Mouse (Mus musculus) 3134 (cell line): ENCODE measurements around the gene Mtif2.
"Not testable (repeated sequence)": the region's sequence is repeated elsewhere in the genome, so short reads cannot be mapped to it uniquely, and the experiment has no call there.

Experiments
- DNase-seq: peaks from one replicate; pipeline ENCODE4 v3.0.0-alpha.2; 2011; ENCODE audit warnings: low spot score; ENCODE audit not compliant: insufficient read length; ENCODE audit errors: extremely low read depth

Gene Mtif2

GRCm38 (mm10) chr11:29525988-29526794, at the start of gene Mtif2:
Gene Mtif2 (plus strand): TSS chr11:29526408.
- peak; percentile 89 for DNase-seq

- DNase-seq: no peak
Observed at GRCm38 (mm10) chr11:29493135-29493534, 33.1 kb upstream of the Mtif2 start.

GRCm38 (mm10) chr11:29496962-29497361, 29.2 kb upstream of the Mtif2 start:
- no peak for DNase-seq

GRCm38 (mm10) chr11:29503948-29504893, 22.0 kb upstream of the Mtif2 start:
- no peak for DNase-seq

DNA sequence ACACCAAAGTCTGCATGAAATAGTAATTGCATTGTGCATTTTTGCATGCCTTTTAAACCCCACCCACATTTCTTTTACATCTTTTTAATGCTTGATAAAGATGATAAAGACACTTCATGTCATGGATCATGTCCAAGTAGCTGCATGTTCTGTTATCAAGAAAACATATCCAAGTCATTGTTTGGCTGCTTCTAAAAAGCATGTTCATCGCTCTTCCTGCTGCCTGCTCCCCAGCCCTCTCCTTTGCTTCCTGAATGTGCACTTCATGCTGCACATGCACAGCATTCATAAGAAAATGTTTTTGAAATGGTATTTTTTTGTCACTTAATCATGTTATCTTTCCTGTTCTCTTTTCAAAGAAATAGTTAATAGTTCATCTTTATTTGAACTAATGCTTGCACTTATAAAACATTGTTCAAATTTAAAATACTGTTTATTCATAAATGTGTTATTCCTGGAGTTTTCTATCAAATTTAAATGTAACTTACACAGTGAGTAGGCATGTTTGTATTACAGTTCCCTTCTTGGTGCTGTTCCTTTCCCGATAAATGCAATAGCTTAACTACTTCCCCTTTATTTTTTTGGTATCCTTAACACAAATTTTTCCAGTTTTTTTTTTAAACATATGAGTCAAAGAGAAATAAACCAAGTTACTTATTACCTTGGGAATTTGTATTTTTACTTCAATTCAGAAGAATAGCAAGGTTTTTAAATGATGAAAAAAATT, 21.1 kb upstream of the Mtif2 start:
- no peak for DNase-seq

DNA sequence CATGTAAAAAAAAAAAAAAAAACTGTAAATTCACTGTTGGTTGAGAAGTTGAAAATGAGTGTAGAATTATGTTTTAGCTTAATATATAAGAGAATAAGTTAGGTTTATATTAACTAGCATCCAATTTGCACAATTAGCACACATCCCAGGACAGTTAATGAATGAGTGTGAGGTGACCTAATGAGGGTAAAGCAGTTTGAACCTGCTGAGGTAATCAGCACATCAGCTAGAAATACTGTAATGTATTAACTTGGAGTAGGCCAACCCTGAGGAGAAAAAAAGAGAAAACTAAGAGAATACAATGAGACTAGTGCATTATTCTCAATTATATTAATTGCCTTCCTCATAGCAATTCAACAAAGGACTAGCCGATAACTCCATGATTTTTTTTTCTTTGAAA, 16.8 kb upstream of the Mtif2 start:
- no peak for DNase-seq

- no peak for DNase-seq
Observed at GRCm38 (mm10) chr11:29512818-29513535, 13.2 kb upstream of the Mtif2 start.

GRCm38 (mm10) chr11:29514325-29514681, 11.9 kb upstream of the Mtif2 start:
- DNase-seq: no peak

GRCm38 (mm10) chr11:29514682-29515412, 11.4 kb upstream of the Mtif2 start, which contains the start of gene Prorsd1:
Gene Prorsd1 (minus strand): TSS chr11:29515033.
- no peak for DNase-seq

- DNase-seq: no peak
Observed at GRCm38 (mm10) chr11:29538201-29538600, 12.0 kb downstream of the Mtif2 start.

DNA sequence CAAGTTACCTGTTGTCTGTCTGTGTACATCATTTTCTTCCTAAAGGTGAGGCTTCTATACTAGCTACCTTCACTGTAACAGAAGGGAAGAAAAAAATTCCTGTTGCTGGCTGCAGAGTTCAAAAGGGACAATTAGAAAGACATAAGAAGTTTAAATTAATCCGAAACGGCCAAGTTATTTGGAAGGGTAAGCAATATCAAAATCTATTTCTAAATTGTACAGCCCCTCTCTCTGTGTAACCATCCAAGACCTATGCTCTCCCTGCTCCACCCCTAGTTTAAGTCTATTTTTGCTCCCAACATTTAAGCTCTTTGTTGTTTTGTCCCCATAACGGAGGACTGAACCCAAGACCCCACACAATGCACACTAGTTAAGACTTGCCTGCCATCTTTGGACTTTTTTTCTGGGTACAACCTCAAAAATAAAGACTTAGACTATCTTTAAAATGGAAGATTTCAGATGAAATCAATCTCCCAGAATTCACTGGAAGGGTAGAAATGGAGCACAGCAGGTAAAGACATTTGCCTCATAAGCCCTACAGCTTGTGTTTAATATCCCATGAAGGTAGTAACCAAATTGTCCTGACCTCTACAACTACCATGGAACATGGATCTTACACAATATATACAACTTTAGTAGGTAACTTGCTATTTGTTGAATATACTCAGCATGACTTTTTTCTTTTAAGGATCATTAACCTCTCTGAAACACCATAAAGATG, 18.2 kb downstream of the Mtif2 start:
- no peak for DNase-seq

DNA sequence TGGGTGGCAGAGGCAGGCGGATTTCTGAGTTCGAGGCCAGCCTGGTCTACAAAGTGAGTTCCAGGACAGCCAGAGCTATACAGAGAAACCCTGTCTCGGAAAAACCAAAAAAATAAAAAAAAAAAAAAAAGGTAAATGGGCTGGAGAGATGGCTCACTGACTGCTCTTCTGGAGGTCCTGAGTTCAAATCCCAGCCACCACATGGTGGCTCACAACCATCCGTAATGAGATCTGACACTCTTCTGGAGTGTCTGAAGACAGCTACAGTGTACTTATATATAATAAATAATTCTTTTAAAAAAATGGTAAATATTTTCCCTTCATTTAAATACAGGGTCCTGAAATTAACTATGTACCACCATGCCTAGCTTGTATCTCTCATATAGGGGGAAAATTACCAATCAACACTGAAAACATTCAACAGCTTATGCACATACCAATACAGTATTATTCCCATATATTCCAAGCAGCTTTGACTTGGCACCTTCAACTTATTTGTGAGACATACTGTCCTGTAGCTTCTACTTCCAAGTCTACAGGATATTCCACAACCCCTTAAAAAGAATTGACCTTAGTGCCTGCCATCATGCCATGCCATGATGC, 19.0 kb downstream of the Mtif2 start:
- not testable (repeated sequence) for DNase-seq

GRCm38 (mm10) chr11:29546297-29546696, 20.1 kb downstream of the Mtif2 start:
- not testable (repeated sequence) for DNase-seq

DNA sequence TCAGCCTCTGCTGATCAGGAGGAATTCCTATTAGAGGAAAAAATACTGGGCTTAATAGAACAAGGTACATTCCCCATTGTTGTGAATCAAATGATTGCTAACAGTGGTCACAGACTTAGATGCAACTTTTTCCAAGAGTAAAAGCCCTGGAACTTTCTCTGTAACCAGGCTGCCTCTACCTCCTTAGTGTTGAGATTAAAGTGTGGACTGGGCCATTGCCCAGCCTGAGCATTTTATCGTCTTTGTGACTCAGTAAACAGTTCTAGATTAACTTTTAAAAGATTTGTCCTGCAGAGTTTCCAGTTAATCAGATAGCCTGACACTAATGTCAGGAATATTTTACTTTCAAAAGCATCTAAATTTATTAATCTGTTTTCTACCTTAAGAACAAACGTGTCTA, 20.6 kb downstream of the Mtif2 start:
- no peak for DNase-seq

GRCm38 (mm10) chr11:29547249-29547751, 21.1 kb downstream of the Mtif2 start:
- DNase-seq: no peak

- peak; percentile 90 for DNase-seq
Observed at GRCm38 (mm10) chr11:29547752-29548503, 21.7 kb downstream of the Mtif2 start, which contains the start of the genes Clhc1 and Rps27a. Gene Clhc1 (plus strand): TSS chr11:29547950. Gene Rps27a (minus strand): TSS chr11:29548109.
